Mouse (Mus musculus) stomach, postnatal 0 days (tissue): Measurements from ENCODE around the gene Casp14. TPM values are rescaled to one million over a fixed set of nuclear protein-coding genes. Genes with fewer than 3 reads are reported as not detected.

Experiments
- ATAC-seq: fragments of 200-750 bp; cut with Nextera tagmentation; 2 replicates; pipeline ENCODE4 v1.8.0; 2017; ENCODE audit not compliant: low FRiP score, low TSS enrichment
- DNase-seq: peaks from one replicate; pipeline ENCODE4 v3.0.0-alpha.2; 2016; ENCODE audit warnings: low spot score
- H3K27ac ChIP-seq: fragments of 300-500 bp; sonication (generic); replicated peaks from 2 replicates; pipeline ENCODE4 v1.5.1; 2014; ENCODE audit warnings: mild to moderate bottlenecking, control low read depth
- H3K27me3 ChIP-seq: fragments of 300-500 bp; sonication (generic); 2 replicates; pipeline ENCODE4 v1.6.1; 2014; ENCODE audit warnings: low read length; ENCODE audit not compliant: control insufficient read depth, insufficient read depth
- H3K36me3 ChIP-seq: fragments of 300-500 bp; sonication (generic); 2 replicates; pipeline ENCODE4 v1.6.1; 2014; ENCODE audit warnings: low read length, mixed read lengths; ENCODE audit not compliant: control insufficient read depth, insufficient read depth
- H3K4me1 ChIP-seq: fragments of 300-500 bp; sonication (generic); replicated peaks from 2 replicates; pipeline ENCODE4 v1.6.1; 2014; ENCODE audit warnings: antibody characterized with exemption; ENCODE audit not compliant: control insufficient read depth, insufficient read depth
- H3K4me2 ChIP-seq: fragments of 300-500 bp; sonication (generic); replicated peaks from 2 replicates; pipeline ENCODE4 v1.6.1; 2014; ENCODE audit warnings: low read depth, mild to moderate bottlenecking, control low read depth, moderate library complexity
- H3K4me3 ChIP-seq: fragments of 300-500 bp; sonication (generic); 2 replicates; pipeline ENCODE4 v1.5.1; 2014; ENCODE audit warnings: low read depth, low read length, control low read depth
- H3K9ac ChIP-seq: fragments of 300-500 bp; sonication (generic); 2 replicates; pipeline ENCODE4 v1.6.1; 2014; ENCODE audit warnings: mild to moderate bottlenecking, low read length, control low read depth, mixed read lengths
- H3K9me3 ChIP-seq: fragments of 300-500 bp; sonication (generic); 2 replicates; pipeline ENCODE4 v1.6.1; 2016; ENCODE audit warnings: low read length; ENCODE audit not compliant: control insufficient read depth
- CTCF ChIP-seq: IDR thresholded peaks from 2 replicates; pipeline ENCODE4 v1.5.1; 2016; ENCODE audit warnings: antibody characterized with exemption, low read depth, mild to moderate bottlenecking, moderate library complexity
- EP300 ChIP-seq: optimal IDR thresholded peaks from 2 replicates; pipeline ENCODE3; 2016; ENCODE audit warnings: antibody characterized with exemption
- WGBS: fragments of 180-500 bp; shearing (Covaris S2); extraction: QIAGEN DNeasy Blood & Tissue Kit; methylation state at CpG from one replicate; pipeline ENCODE4 v1.1.7; 2014; 5-methylcytosine and 5-hydroxymethylcytosine counted together
- polyA plus RNA-seq: library from polyadenylated mRNA; unstranded; fragments of >200 nt; fragmentation: Nextera tagmentation; extraction: Ambion mirVana; gene quantifications from 2 replicates; pipeline ENCODE4 v1.2.1, GENCODE M21; 2015

The Casp14 gene
- polyA plus RNA-seq, 1 experiment from 2014 or later: 29.5 TPM

DNA sequence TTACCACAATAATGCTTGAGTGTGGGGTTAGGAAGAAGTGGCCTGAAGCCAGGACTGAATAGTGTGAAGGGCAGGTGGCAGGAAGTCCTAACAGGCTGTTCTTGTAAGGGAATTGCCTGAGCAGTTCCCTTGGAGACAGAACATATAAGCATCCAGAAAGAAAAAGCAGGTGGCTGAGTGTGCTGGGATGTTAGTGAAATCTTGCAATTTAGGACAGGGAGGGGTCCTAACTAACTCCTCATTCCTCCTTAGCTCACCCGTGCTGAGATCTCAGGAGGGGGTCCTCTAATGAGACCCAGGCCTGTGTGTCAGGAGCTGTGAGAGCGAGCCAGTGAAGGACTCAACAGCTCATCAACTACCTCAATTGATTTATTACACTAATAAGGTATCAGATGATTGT, 5.3 kb upstream of the Casp14 start:
- no peaks in the 10 kb centered on the region for H3K36me3 ChIP-seq
- H3K27me3 ChIP-seq: no peaks in the 10 kb centered on the region
- no peak overlapping the region for H3K27ac ChIP-seq
- no peaks in the 10 kb centered on the region for H3K9me3 ChIP-seq
- no peak for DNase-seq
- 34% methylated on average over 2 of the region's 2 CpGs for WGBS
- TF ChIP-seq CTCF (no peak), EP300 (no peak)
- no peak overlapping the region for H3K9ac ChIP-seq
- H3K4me3 ChIP-seq: no peak overlapping the region
- no peak for ATAC-seq
- no peaks in the 10 kb centered on the region for H3K4me1 ChIP-seq
- no peak overlapping the region for H3K4me2 ChIP-seq

DNA sequence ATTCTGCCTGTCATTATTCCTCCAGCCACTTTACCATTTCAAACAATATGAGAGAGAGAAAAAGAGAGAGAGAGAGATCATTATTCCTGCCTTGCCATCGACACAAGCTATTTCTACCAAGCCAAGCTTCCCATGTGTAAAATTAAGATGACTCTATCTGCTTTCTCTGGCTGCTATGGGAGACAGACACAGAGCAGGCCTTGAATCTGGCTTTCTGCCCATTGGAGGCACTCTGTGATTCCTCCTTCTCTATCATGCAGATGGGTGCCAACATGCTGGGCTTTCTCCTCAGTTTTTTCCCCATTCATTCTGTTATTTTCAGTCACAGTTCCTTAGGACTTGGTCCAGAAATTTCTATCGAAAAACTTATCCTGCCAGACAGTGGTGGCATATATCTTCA, 4.6 kb upstream of the Casp14 start:
- Histone ChIP-seq H3K4me1 (no peaks in the 10 kb centered on the region), H3K36me3 (no peaks in the 10 kb centered on the region), H3K9me3 (no peaks in the 10 kb centered on the region), H3K9ac (no peak overlapping the region), H3K27me3 (no peaks in the 10 kb centered on the region), H3K4me2 (no peak overlapping the region), H3K4me3 (no peak overlapping the region), H3K27ac (peak overlapping the region; percentile 41; the same call in 1 of the 2 replicates)
- ATAC-seq: no peak
- DNase-seq: no peak
- WGBS: 55% methylated on average over 2 of the region's 2 CpGs
- TF ChIP-seq CTCF (no peak), EP300 (no peak)

DNA sequence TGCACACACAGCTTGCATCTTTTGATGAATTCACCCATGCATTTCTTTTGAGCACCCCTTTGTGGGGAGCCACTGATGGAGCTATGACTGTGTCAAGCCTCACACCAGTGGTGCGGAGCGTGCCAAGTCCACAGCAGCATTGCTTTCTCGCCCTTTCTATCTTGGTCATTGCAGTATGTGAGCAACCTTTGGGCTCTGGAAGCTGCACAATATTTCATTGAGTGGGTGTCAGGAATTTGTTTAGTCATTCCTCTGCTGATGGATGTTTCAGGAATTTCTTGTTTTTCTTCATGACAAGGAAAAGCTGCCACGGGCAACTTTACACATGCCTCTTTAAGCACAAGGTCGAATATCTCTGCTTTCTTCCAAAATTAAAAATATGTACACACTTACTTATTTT, 3.9 kb upstream of the Casp14 start:
- H3K36me3 ChIP-seq: no peaks in the 10 kb centered on the region
- TF ChIP-seq EP300 (no peak), CTCF (no peak)
- no peak overlapping the region for H3K4me3 ChIP-seq
- DNase-seq: no peak
- no peak for ATAC-seq
- H3K27me3 ChIP-seq: no peaks in the 10 kb centered on the region
- H3K4me1 ChIP-seq: no peaks in the 10 kb centered on the region
- H3K4me2 ChIP-seq: no peak overlapping the region
- H3K27ac ChIP-seq: peak overlapping the region; percentile 41; the same call in 1 of the 2 replicates
- H3K9me3 ChIP-seq: no peaks in the 10 kb centered on the region
- H3K9ac ChIP-seq: no peak overlapping the region
- 50% methylated on average over 5 of the region's 5 CpGs for WGBS

DNA sequence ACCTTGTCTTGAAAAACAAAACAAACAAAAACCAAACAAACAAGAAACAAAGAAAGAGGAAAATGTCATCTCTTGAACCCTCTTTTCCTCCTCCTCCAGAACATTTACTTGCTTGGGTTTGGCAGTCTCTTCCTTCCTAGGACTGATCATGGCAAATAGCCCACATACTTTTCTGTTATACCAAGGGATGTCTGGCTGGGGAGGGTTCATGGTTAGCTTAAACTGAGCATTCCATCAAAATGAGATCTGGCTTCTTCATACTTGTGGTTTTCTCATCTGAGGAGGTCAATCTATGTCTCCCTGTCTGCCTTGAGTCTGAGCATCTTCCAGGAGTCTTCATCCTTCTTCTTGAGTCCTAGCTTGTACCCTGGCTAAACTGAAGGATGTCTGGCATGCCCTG, 1.9 kb downstream of the Casp14 start:
- H3K36me3 ChIP-seq: no peaks in the 10 kb centered on the region
- H3K27me3 ChIP-seq: no peaks in the 10 kb centered on the region
- H3K4me2 ChIP-seq: no peak overlapping the region
- H3K9ac ChIP-seq: no peak overlapping the region
- no peak for DNase-seq
- TF ChIP-seq EP300: no peak
- no peak for TF ChIP-seq CTCF
- ATAC-seq: no peak
- no peak overlapping the region for H3K4me3 ChIP-seq
- no peaks in the 10 kb centered on the region for H3K9me3 ChIP-seq
- H3K4me1 ChIP-seq: no peaks in the 10 kb centered on the region
- no peak overlapping the region for H3K27ac ChIP-seq

DNA sequence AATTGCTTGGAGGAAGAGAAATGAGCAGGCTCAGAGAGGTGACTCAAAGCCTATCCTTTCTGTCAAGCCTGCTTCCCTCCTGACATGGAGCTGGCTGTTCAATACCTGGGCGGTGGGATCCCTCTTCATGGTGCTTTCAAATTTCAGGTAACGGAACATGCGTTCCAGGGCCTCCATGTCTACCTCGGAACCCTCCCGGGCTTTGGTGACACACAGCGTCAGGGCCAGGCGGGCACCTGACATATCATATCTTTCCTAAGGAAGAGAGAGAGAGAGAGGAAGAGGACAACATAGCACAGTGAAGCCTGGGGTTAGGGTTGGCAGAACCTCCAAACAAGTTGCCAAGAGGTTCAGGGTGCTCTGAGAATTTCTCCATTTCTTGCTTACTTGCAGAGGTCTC, 2.9 kb downstream of the Casp14 start:
- Histone ChIP-seq H3K9ac (no peak overlapping the region), H3K4me2 (no peak overlapping the region)
- DNase-seq: no peak

DNA sequence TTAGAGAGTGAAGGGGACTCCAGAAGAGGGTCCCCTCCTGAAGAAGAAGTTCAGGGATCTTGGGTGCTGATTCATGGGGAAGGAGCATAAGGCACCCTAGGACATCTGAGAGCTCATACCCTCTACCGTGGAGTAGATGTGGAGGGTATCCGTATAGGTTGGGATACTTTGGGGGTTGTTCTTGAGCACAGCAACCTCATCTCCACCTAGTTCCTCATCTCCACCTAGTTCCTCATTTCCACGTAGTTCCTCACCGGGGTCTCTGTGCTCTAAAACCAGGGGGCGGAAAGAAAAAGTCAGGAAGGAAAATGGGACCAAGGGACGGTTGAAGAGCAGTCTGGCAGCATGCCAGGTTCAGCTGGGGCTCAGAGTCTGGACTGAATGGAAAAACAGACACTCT, 4.0 kb downstream of the Casp14 start:
- Histone ChIP-seq H3K9ac (no peak overlapping the region), H3K4me3 (no peak overlapping the region), H3K36me3 (no peaks in the 10 kb centered on the region), H3K4me1 (no peaks in the 10 kb centered on the region), H3K27ac (no peak overlapping the region), H3K4me2 (no peak overlapping the region), H3K27me3 (no peaks in the 10 kb centered on the region), H3K9me3 (no peaks in the 10 kb centered on the region)
- no peak for TF ChIP-seq EP300
- TF ChIP-seq CTCF: no peak
- DNase-seq (no peak), ATAC-seq (no peak)
- 72% methylated on average over 6 of the region's 6 CpGs for WGBS

More for the DNA sequence above, 2.9 kb downstream of the Casp14 start:
- Histone ChIP-seq H3K27ac (no peak overlapping the region), H3K36me3 (no peaks in the 10 kb centered on the region), H3K4me1 (no peaks in the 10 kb centered on the region), H3K4me3 (no peak overlapping the region), H3K27me3 (no peaks in the 10 kb centered on the region), H3K9me3 (no peaks in the 10 kb centered on the region)
- no peak for ATAC-seq
- 92% methylated on average over 7 of the region's 7 CpGs for WGBS
- no peak for TF ChIP-seq EP300
- no peak for TF ChIP-seq CTCF
